Mouse (Mus musculus) thymus, postnatal 10 days (tissue): ENCODE results near the gene Pfkp.

ENCODE experiments used
- DNase-seq, 2 experiments: peaks; one replicate each; pipeline ENCODE4 v3.0.0; 2021; ENCODE audit warnings: low spot score in 2 of 2

Gene Pfkp

DNA sequence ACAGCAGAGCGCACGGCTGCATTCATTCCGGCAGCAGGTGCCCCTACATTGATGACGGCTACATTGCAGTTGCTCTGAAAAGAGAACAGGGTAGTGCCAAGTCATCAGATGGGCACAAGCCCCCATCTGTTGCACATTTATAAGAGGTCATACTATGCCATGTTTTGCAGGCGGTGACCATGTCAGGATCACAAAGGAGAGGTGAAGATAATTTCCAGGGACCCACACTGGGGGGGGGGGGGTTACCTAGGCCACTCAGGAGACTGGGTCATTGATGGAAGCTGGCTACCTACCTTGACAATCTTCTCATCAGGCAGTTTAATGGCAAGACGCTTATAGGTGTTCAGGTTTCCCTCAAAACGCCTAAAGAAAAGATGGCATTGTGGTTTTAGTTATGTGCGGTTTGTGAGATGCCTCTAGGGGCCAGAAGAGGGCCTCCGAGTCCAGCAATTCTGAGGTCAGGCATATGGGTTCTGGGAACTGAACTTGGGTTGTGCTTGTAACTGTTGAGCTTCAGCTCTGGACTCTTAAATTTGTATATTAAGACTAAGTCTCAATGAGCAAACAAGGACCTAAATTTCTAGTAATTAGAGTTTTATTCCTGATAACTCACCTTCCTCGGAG is 45.7 kb downstream of the Pfkp start:
- DNase-seq = no peak

GRCm38 (mm10) chr13:6601676-6602075 is 46.9 kb downstream of the Pfkp start:
- DNase-seq = no peak

DNA sequence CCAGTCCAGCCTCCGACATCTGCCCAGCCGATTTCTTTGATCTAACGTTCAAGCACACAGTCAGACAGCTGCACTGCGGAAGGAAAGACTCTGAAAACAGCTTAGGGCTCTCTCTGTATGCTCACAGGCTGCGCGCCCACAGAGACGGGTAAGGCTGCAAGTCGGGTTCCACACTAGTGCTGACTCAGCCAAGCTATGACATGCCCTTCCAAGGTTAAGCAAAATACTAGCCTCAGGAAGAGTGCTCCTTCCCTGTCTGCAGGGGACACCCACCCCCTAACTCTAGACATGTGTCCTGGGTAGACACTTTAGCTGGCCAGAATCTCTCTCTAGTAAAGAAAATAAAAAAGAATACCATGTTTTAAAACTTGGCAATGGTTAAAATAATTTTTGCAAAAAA is 48.0 kb downstream of the Pfkp start:
- no peak for DNase-seq

- DNase-seq = no peak
Measured at GRCm38 (mm10) chr13:6597801-6598200, 50.8 kb downstream of the Pfkp start.

GRCm38 (mm10) chr13:6595403-6595802 is 53.2 kb downstream of the Pfkp start:
- DNase-seq = no peak

DNA sequence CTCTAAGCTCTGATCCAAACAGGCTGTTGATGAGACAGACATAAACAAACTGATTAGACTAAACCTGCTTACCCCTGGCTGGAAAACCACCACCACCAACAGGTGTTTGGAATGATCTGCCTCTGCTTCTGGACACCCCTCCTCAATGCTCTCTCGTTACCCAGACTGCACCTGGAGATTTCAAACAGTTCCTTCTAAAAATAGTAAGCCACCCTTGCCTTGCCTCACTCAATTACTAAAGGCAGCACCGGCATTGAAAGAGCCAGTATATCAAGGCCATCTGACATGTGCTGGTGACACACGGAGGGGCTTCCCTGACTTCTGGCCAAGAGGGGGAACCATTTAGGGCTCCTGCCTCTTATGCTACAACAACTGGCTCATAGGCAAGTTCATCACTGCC is 57.7 kb downstream of the Pfkp start:
- no peak for DNase-seq

- DNase-seq = no peak
Measured at GRCm38 (mm10) chr13:6586009-6586408, 62.6 kb downstream of the Pfkp start.

DNA sequence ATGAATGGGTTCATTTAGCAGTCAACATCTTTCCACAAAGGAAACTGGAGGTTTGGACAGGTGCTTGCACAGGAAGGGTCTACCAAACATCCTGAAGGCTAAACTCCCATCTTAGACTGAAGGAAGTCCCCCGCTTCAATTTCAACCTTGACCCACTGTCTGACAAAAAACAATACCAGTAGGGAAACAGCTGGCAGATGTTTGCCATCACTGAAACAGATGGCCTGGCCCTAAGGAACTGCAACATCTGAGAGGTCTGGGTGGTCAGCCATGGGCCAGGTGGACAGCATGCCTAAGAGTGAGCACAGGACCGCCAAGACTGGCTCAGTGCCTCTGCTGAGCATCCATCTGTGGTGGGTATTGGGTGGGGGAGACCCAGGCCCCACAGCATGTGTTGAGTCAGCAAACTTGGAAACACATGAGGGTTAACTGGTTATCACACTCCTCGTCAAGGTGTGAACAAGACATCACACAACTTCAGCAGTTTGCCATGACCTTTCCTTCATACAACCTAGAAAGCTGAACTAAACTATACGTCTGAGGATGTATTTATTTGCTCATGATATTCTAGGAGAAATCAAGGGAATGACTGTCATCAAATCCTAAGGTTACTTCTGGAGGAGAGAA is 65.0 kb downstream of the Pfkp start:
- DNase-seq = no peak

- no peak for DNase-seq
Measured at GRCm38 (mm10) chr13:6575920-6576509, 72.6 kb downstream of the Pfkp start.

GRCm38 (mm10) chr13:6565571-6565970 is 83.0 kb downstream of the Pfkp start:
- DNase-seq = no peak

- no peak for DNase-seq
Measured at GRCm38 (mm10) chr13:6562409-6562808, 86.2 kb downstream of the Pfkp start.

DNA sequence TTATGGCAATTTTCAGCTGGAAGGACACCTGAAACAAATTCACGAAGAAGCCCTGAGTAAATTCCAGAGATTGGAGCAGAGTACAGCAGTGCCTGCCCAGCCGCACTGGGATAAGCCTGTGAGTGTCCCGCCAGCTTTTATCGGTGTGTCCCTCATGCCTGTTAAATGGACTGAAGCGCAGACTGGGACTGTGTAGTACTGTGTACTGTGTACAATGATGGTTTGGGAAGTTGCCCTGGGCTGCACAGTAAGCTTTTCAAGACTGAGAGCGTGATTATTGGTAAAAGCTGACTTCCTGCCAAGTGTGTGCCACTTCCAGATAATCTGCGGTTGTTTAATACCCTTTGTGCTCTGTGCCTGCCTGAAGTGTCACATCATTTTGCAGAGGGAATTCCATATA is 90.8 kb downstream of the Pfkp start:
- DNase-seq = no peak

- DNase-seq = no peak
Measured at GRCm38 (mm10) chr13:6555656-6556055, 92.9 kb downstream of the Pfkp start.

GRCm38 (mm10) chr13:6553708-6554107 is 94.9 kb downstream of the Pfkp start:
- DNase-seq = no peak

DNA sequence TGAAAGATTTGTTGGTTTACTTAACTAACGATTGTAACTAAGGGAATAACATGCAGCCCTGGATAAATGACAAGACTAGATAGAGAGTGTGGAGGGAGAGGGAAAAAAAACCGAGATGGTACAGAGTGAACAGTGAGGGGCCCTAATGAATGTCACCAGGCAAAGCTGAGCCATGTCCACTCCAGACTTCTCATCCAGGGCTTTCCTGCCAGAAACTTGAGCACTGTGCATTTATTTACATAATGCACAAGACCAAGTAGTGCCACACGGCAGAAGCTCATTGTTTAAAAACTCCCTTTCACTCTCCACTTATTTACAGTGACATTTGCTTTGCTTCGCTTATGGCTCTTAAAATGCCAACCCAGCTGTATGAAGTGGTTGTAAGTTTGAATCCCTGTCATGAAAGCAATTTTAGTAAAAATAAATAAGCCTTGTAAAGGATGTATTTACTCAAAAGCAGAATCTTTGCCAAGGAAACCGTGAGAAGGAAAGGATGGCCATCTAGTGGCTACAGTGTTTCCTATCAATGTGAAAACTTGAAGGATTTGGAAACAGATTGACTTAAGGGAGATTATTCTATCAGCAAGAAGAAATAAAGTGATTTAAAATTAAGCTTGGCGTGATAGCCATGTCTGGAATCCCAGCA is 113.2 kb downstream of the Pfkp start:
- DNase-seq = no peak

DNA sequence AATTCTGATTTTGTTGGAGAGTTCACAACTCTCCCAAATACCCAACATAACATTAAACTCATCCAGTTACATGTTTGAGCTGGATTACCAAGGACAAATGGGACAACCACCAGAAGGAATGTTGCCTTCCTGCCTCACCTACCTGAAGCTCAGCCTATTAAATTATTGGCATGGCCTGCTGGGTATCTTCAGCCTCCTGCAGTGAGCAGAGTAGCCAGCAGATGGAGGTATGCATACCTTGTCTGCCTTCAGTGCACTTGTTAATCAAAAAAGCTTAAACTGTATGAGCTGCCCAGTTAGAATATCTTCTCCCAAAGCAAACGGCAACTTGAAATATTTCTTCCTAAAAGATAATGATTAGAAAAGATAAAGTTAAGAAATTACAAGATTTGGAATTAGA is 115.9 kb downstream of the Pfkp start:
- no peak for DNase-seq
